Mouse (Mus musculus): ENCODE measurements around the gene Haus8. TPM values are rescaled to one million over a fixed set of nuclear protein-coding genes. Genes with fewer than 3 reads are reported as not detected.
"Not testable (repeated sequence)": the region's sequence is repeated elsewhere in the genome, so short reads cannot be mapped to it uniquely, and the experiment has no call there.

Gene Haus8
- polyA plus RNA-seq (2016; fragmentation: Nextera tagmentation; extraction: Ambion mirVana): 54.6 and 60.4 TPM in 2 replicates

GRCm38 (mm10) chr8:71272286-71273150, at the start of gene Haus8, which contains the start of gene Myo9b:
TSS of gene Haus8 (minus strand) at chr8:71272934.
TSS of gene Myo9b (plus strand) at chr8:71272714.
- Histone ChIP-seq H3K9me3 (no peaks in the 10 kb centered on the region), H3K4me1 (peaks cover 11% of the 10 kb centered on the region), H3K9ac (peak within 1 kb of the TSS; percentile 69), H3K4me3 (peak within 1 kb of the TSS; percentile 77), H3K27me3 (no peaks in the 10 kb centered on the region), H3K27ac (peak within 1 kb of the TSS; percentile 85), H3K36me3 (peaks cover 7% of the 10 kb centered on the region), H3K4me2 (replicated peaks) (peak within 1 kb of the TSS; percentile 69)
- ATAC-seq (ENCODE audit: insufficient number of reproducible peaks, insufficient read depth, low FRiP score, low TSS enrichment): peak; percentile 99
- 1% methylated on average over 83 of the region's 84 CpGs for WGBS

GRCm38 (mm10) chr8:71319760-71320159, 47.0 kb upstream of the Haus8 start:
- not testable (repeated sequence) for H3K4me1 ChIP-seq; H3K4me3 ChIP-seq; H3K27me3 ChIP-seq; H3K9me3 ChIP-seq; H3K9ac ChIP-seq; H3K4me2 ChIP-seq (replicated peaks); H3K27ac ChIP-seq; ATAC-seq (ENCODE audit: insufficient number of reproducible peaks, insufficient read depth, low FRiP score, low TSS enrichment)
- H3K36me3 ChIP-seq: peaks cover 49% of the 10 kb centered on the region
- WGBS: 87% methylated on average over 2 of the region's 2 CpGs

- not testable (repeated sequence) for H3K9ac ChIP-seq; H3K4me1 ChIP-seq; ATAC-seq (ENCODE audit: insufficient number of reproducible peaks, insufficient read depth, low FRiP score, low TSS enrichment); H3K27ac ChIP-seq; H3K4me2 ChIP-seq (replicated peaks); H3K27me3 ChIP-seq; H3K4me3 ChIP-seq; H3K9me3 ChIP-seq
- peaks cover 38% of the 10 kb centered on the region for H3K36me3 ChIP-seq
- 90% methylated on average over 5 of the region's 5 CpGs for WGBS
Observed at GRCm38 (mm10) chr8:71318610-71319009, 45.9 kb upstream of the Haus8 start.

- Histone ChIP-seq H3K4me1 (peaks cover 10% of the 10 kb centered on the region), H3K9ac (no peak overlapping the region), H3K27ac (no peak overlapping the region), H3K27me3 (no peaks in the 10 kb centered on the region), H3K36me3 (peaks cover 18% of the 10 kb centered on the region), H3K4me2 (replicated peaks) (no peak overlapping the region), H3K4me3 (no peak overlapping the region), H3K9me3 (no peaks in the 10 kb centered on the region)
- no peak for ATAC-seq (ENCODE audit: insufficient number of reproducible peaks, insufficient read depth, low FRiP score, low TSS enrichment)
Observed at GRCm38 (mm10) chr8:71316486-71317031, 43.8 kb upstream of the Haus8 start.

- Histone ChIP-seq H3K4me3 (no peak overlapping the region), H3K9ac (no peak overlapping the region), H3K27me3 (no peaks in the 10 kb centered on the region), H3K27ac (no peak overlapping the region), H3K9me3 (no peaks in the 10 kb centered on the region), H3K4me1 (peaks cover 10% of the 10 kb centered on the region), H3K36me3 (peaks cover 18% of the 10 kb centered on the region), H3K4me2 (replicated peaks) (no peak overlapping the region)
- 94% methylated on average over 5 of the region's 5 CpGs for WGBS
- ATAC-seq (ENCODE audit: insufficient number of reproducible peaks, insufficient read depth, low FRiP score, low TSS enrichment): no peak
Observed at GRCm38 (mm10) chr8:71315972-71316371, 43.2 kb upstream of the Haus8 start.

GRCm38 (mm10) chr8:71313951-71314350, 41.2 kb upstream of the Haus8 start:
- H3K27me3 ChIP-seq: no peaks in the 10 kb centered on the region
- no peak for ATAC-seq (ENCODE audit: insufficient number of reproducible peaks, insufficient read depth, low FRiP score, low TSS enrichment)
- H3K36me3 ChIP-seq: peaks cover 15% of the 10 kb centered on the region
- H3K4me2 ChIP-seq (replicated peaks): no peak overlapping the region
- no peak overlapping the region for H3K27ac ChIP-seq
- no peaks in the 10 kb centered on the region for H3K9me3 ChIP-seq
- WGBS: 83% methylated on average over 2 of the region's 2 CpGs
- H3K4me3 ChIP-seq: no peak overlapping the region
- H3K9ac ChIP-seq: no peak overlapping the region
- peaks cover 10% of the 10 kb centered on the region for H3K4me1 ChIP-seq

- Histone ChIP-seq H3K4me3 (no peak overlapping the region), H3K36me3 (peaks cover 13% of the 10 kb centered on the region), H3K4me2 (replicated peaks) (no peak overlapping the region), H3K9ac (no peak overlapping the region), H3K27ac (peak overlapping the region; percentile 65), H3K4me1 (peaks cover 10% of the 10 kb centered on the region), H3K9me3 (no peaks in the 10 kb centered on the region), H3K27me3 (no peaks in the 10 kb centered on the region)
- WGBS: 44% methylated on average over 1 of the region's 1 CpGs
- peak; percentile 48 for ATAC-seq (ENCODE audit: insufficient number of reproducible peaks, insufficient read depth, low FRiP score, low TSS enrichment)
Observed at GRCm38 (mm10) chr8:71312700-71313099, 40.0 kb upstream of the Haus8 start.

- no peaks in the 10 kb centered on the region for H3K27me3 ChIP-seq
- no peak overlapping the region for H3K4me3 ChIP-seq
- 77% methylated on average over 6 of the region's 6 CpGs for WGBS
- H3K36me3 ChIP-seq: peaks cover 5% of the 10 kb centered on the region
- ATAC-seq (ENCODE audit: insufficient number of reproducible peaks, insufficient read depth, low FRiP score, low TSS enrichment): no peak
- H3K9ac ChIP-seq: no peak overlapping the region
- H3K4me2 ChIP-seq (replicated peaks): no peak overlapping the region
- no peaks in the 10 kb centered on the region for H3K9me3 ChIP-seq
- peaks cover 10% of the 10 kb centered on the region for H3K4me1 ChIP-seq
- no peak overlapping the region for H3K27ac ChIP-seq
Observed at GRCm38 (mm10) chr8:71310446-71310845, 37.7 kb upstream of the Haus8 start.

- Histone ChIP-seq H3K9ac (no peak overlapping the region), H3K4me3 (no peak overlapping the region), H3K36me3 (no peaks in the 10 kb centered on the region), H3K27me3 (no peaks in the 10 kb centered on the region), H3K4me1 (peaks cover 9% of the 10 kb centered on the region), H3K9me3 (no peaks in the 10 kb centered on the region), H3K27ac (no peak overlapping the region), H3K4me2 (replicated peaks) (no peak overlapping the region)
- 85% methylated on average over 4 of the region's 4 CpGs for WGBS
- no peak for ATAC-seq (ENCODE audit: insufficient number of reproducible peaks, insufficient read depth, low FRiP score, low TSS enrichment)
Observed at GRCm38 (mm10) chr8:71307913-71308312, 35.2 kb upstream of the Haus8 start.

- Histone ChIP-seq H3K27me3 (no peaks in the 10 kb centered on the region), H3K4me3 (no peak overlapping the region)
Observed at GRCm38 (mm10) chr8:71307371-71307770, 34.6 kb upstream of the Haus8 start.

GRCm38 (mm10) chr8:71305988-71306387, 33.3 kb upstream of the Haus8 start:
- Histone ChIP-seq H3K36me3 (peaks cover 5% of the 10 kb centered on the region), H3K9me3 (no peaks in the 10 kb centered on the region), H3K27me3 (no peaks in the 10 kb centered on the region), H3K4me1 (no peaks in the 10 kb centered on the region), H3K9ac (no peak overlapping the region), H3K4me2 (replicated peaks) (no peak overlapping the region), H3K4me3 (no peak overlapping the region), H3K27ac (no peak overlapping the region)
- 91% methylated on average over 1 of the region's 1 CpGs for WGBS
- ATAC-seq (ENCODE audit: insufficient number of reproducible peaks, insufficient read depth, low FRiP score, low TSS enrichment): no peak

More at GRCm38 (mm10) chr8:71307371-71307770, 34.6 kb upstream of the Haus8 start:
- no peak overlapping the region for H3K27ac ChIP-seq
- ATAC-seq (ENCODE audit: insufficient number of reproducible peaks, insufficient read depth, low FRiP score, low TSS enrichment): no peak
- peaks cover 4% of the 10 kb centered on the region for H3K4me1 ChIP-seq
- no peaks in the 10 kb centered on the region for H3K36me3 ChIP-seq
- WGBS: 84% methylated on average over 1 of the region's 1 CpGs
- H3K4me2 ChIP-seq (replicated peaks): no peak overlapping the region
- H3K9ac ChIP-seq: no peak overlapping the region
- no peaks in the 10 kb centered on the region for H3K9me3 ChIP-seq

GRCm38 (mm10) chr8:71303632-71304031, 30.9 kb upstream of the Haus8 start:
- H3K36me3 ChIP-seq: peaks cover 5% of the 10 kb centered on the region
- no peaks in the 10 kb centered on the region for H3K9me3 ChIP-seq
- WGBS: 100% methylated on average over 1 of the region's 1 CpGs
- no peaks in the 10 kb centered on the region for H3K27me3 ChIP-seq
- H3K4me1 ChIP-seq: no peaks in the 10 kb centered on the region
- H3K27ac ChIP-seq: no peak overlapping the region
- ATAC-seq (ENCODE audit: insufficient number of reproducible peaks, insufficient read depth, low FRiP score, low TSS enrichment): no peak
- H3K4me2 ChIP-seq (replicated peaks): no peak overlapping the region
- H3K4me3 ChIP-seq: no peak overlapping the region
- H3K9ac ChIP-seq: no peak overlapping the region

Measured in embryonic facial prominence, embryonic 12.5 days (tissue).